Mouse (Mus musculus): ENCODE data around the gene Gzmb. TPM values are rescaled to one million over a fixed set of nuclear protein-coding genes. Genes with fewer than 3 reads are reported as not detected.
A peak's percentile ranks its signal among the peaks of the same experiment; 100 is the strongest.
"Not testable (repeated sequence)": the region's sequence is repeated elsewhere in the genome, so short reads cannot be mapped to it uniquely, and the experiment has no call there.

Gene Gzmb
- 1.2 and 2.2 TPM in 2 replicates for polyA plus RNA-seq (2012; rRNA removed)

- H3K4me1 ChIP-seq (replicated peaks; ENCODE audit: control insufficient read depth, insufficient read depth, low read length), result no peaks in the 10 kb centered on the region
- no peaks in the 10 kb centered on the region for H3K27me3 ChIP-seq (ENCODE audit: control insufficient read depth, insufficient read depth, low read length)
- TF ChIP-seq CTCF (IDR thresholded peaks at IDR 0.05; ENCODE audit: borderline replicate concordance, control insufficient read depth, extremely low read depth, insufficient read depth, low read length, poor library complexity) (no peak), POLR2A (IDR thresholded peaks at IDR 0.05; ENCODE audit: control insufficient read depth, extremely low read depth, insufficient read depth, low read length, poor library complexity) (no peak)
- no peaks in the 10 kb centered on the region for H3K36me3 ChIP-seq (ENCODE audit: control insufficient read depth, insufficient read depth, low read length)
- H3K27ac ChIP-seq (ENCODE audit: control insufficient read depth, insufficient read depth, low read length), result no peak within 1 kb of the TSS
- H3K4me3 ChIP-seq (ENCODE audit: control insufficient read depth, insufficient read depth, low read length), result no peak within 1 kb of the TSS
- WGBS, result 54% methylated on average over 5 of the region's 5 CpGs
- no peak for DNase-seq
These were observed at the start of gene Gzmb for GRCm38 (mm10) chr14:56262153-56262552. TSS of gene Gzmb (minus strand) at chr14:56262260.

GRCm38 (mm10) chr14:56311801-56312200 is 49.7 kb upstream of the Gzmb start:
- DNase-seq; H3K27ac ChIP-seq (ENCODE audit: control insufficient read depth, insufficient read depth, low read length): not testable (repeated sequence)

GRCm38 (mm10) chr14:56310238-56310637 is 48.2 kb upstream of the Gzmb start:
- Histone ChIP-seq H3K36me3 (ENCODE audit: control insufficient read depth, insufficient read depth, low read length) (no peaks in the 10 kb centered on the region), H3K27ac (ENCODE audit: control insufficient read depth, insufficient read depth, low read length) (no peak overlapping the region), H3K27me3 (ENCODE audit: control insufficient read depth, insufficient read depth, low read length) (no peaks in the 10 kb centered on the region), H3K4me1 (replicated peaks; ENCODE audit: control insufficient read depth, insufficient read depth, low read length) (no peaks in the 10 kb centered on the region), H3K4me3 (ENCODE audit: control insufficient read depth, insufficient read depth, low read length) (no peak overlapping the region)
- WGBS, result 87% methylated on average over 9 of the region's 9 CpGs
- no peak for TF ChIP-seq POLR2A (IDR thresholded peaks at IDR 0.05; ENCODE audit: control insufficient read depth, extremely low read depth, insufficient read depth, low read length, poor library complexity)
- no peak for TF ChIP-seq CTCF (IDR thresholded peaks at IDR 0.05; ENCODE audit: borderline replicate concordance, control insufficient read depth, extremely low read depth, insufficient read depth, low read length, poor library complexity)
- no peak for DNase-seq

More at GRCm38 (mm10) chr14:56311801-56312200, 49.7 kb upstream of the Gzmb start:
- not testable (repeated sequence) for H3K4me1 ChIP-seq (replicated peaks; ENCODE audit: control insufficient read depth, insufficient read depth, low read length); H3K4me3 ChIP-seq (ENCODE audit: control insufficient read depth, insufficient read depth, low read length); H3K36me3 ChIP-seq (ENCODE audit: control insufficient read depth, insufficient read depth, low read length); H3K27me3 ChIP-seq (ENCODE audit: control insufficient read depth, insufficient read depth, low read length)

- H3K27me3 ChIP-seq (ENCODE audit: control insufficient read depth, insufficient read depth, low read length), result no peaks in the 10 kb centered on the region
- no peak overlapping the region for H3K27ac ChIP-seq (ENCODE audit: control insufficient read depth, insufficient read depth, low read length)
- WGBS, result 0% methylated on average over 4 of the region's 4 CpGs
- peak; percentile 14 for DNase-seq
- no peak for TF ChIP-seq POLR2A (IDR thresholded peaks at IDR 0.05; ENCODE audit: control insufficient read depth, extremely low read depth, insufficient read depth, low read length, poor library complexity)
- TF ChIP-seq CTCF (IDR thresholded peaks at IDR 0.05; ENCODE audit: borderline replicate concordance, control insufficient read depth, extremely low read depth, insufficient read depth, low read length, poor library complexity), result no peak
- no peaks in the 10 kb centered on the region for H3K36me3 ChIP-seq (ENCODE audit: control insufficient read depth, insufficient read depth, low read length)
- no peak overlapping the region for H3K4me3 ChIP-seq (ENCODE audit: control insufficient read depth, insufficient read depth, low read length)
- no peaks in the 10 kb centered on the region; the same call in 1 of the 2 replicates for H3K4me1 ChIP-seq (replicated peaks; ENCODE audit: control insufficient read depth, insufficient read depth, low read length)
These were observed 42.1 kb upstream of the Gzmb start for GRCm38 (mm10) chr14:56304149-56304548.

- no peak for DNase-seq
- H3K4me3 ChIP-seq (ENCODE audit: control insufficient read depth, insufficient read depth, low read length), result no peak overlapping the region
- WGBS, result 39% methylated on average over 10 of the region's 10 CpGs
- H3K4me1 ChIP-seq (replicated peaks; ENCODE audit: control insufficient read depth, insufficient read depth, low read length), result peaks cover under 1% of the 10 kb centered on the region; the same call in 1 of the 2 replicates
- H3K27ac ChIP-seq (ENCODE audit: control insufficient read depth, insufficient read depth, low read length), result no peak overlapping the region
- TF ChIP-seq POLR2A (IDR thresholded peaks at IDR 0.05; ENCODE audit: control insufficient read depth, extremely low read depth, insufficient read depth, low read length, poor library complexity) (no peak), CTCF (IDR thresholded peaks at IDR 0.05; ENCODE audit: borderline replicate concordance, control insufficient read depth, extremely low read depth, insufficient read depth, low read length, poor library complexity) (no peak)
- no peaks in the 10 kb centered on the region for H3K36me3 ChIP-seq (ENCODE audit: control insufficient read depth, insufficient read depth, low read length)
- no peaks in the 10 kb centered on the region for H3K27me3 ChIP-seq (ENCODE audit: control insufficient read depth, insufficient read depth, low read length)
These were observed 41.5 kb upstream of the Gzmb start for GRCm38 (mm10) chr14:56303506-56304025.

GRCm38 (mm10) chr14:56302091-56302490 is 40.0 kb upstream of the Gzmb start:
- peaks cover 8% of the 10 kb centered on the region for H3K4me1 ChIP-seq (replicated peaks; ENCODE audit: control insufficient read depth, insufficient read depth, low read length)
- TF ChIP-seq CTCF (IDR thresholded peaks at IDR 0.05; ENCODE audit: borderline replicate concordance, control insufficient read depth, extremely low read depth, insufficient read depth, low read length, poor library complexity), result no peak
- TF ChIP-seq POLR2A (IDR thresholded peaks at IDR 0.05; ENCODE audit: control insufficient read depth, extremely low read depth, insufficient read depth, low read length, poor library complexity), result no peak
- H3K4me3 ChIP-seq (ENCODE audit: control insufficient read depth, insufficient read depth, low read length), result no peak overlapping the region
- H3K36me3 ChIP-seq (ENCODE audit: control insufficient read depth, insufficient read depth, low read length), result no peaks in the 10 kb centered on the region
- H3K27ac ChIP-seq (ENCODE audit: control insufficient read depth, insufficient read depth, low read length), result no peak overlapping the region
- no peak for DNase-seq
- no peaks in the 10 kb centered on the region for H3K27me3 ChIP-seq (ENCODE audit: control insufficient read depth, insufficient read depth, low read length)
- WGBS, result 93% methylated on average over 3 of the region's 3 CpGs

- peak overlapping the region; percentile 92 for H3K27ac ChIP-seq (ENCODE audit: control insufficient read depth, insufficient read depth, low read length)
- peak; percentile 70 for DNase-seq
- TF ChIP-seq CTCF (IDR thresholded peaks at IDR 0.05; ENCODE audit: borderline replicate concordance, control insufficient read depth, extremely low read depth, insufficient read depth, low read length, poor library complexity) (no peak), POLR2A (IDR thresholded peaks at IDR 0.05; ENCODE audit: control insufficient read depth, extremely low read depth, insufficient read depth, low read length, poor library complexity) (no peak)
- WGBS, result 18% methylated on average over 5 of the region's 5 CpGs
- H3K36me3 ChIP-seq (ENCODE audit: control insufficient read depth, insufficient read depth, low read length), result no peaks in the 10 kb centered on the region
- no peaks in the 10 kb centered on the region for H3K27me3 ChIP-seq (ENCODE audit: control insufficient read depth, insufficient read depth, low read length)
- H3K4me1 ChIP-seq (replicated peaks; ENCODE audit: control insufficient read depth, insufficient read depth, low read length), result peaks cover 20% of the 10 kb centered on the region
- no peak overlapping the region for H3K4me3 ChIP-seq (ENCODE audit: control insufficient read depth, insufficient read depth, low read length)
These were observed 34.7 kb upstream of the Gzmb start for GRCm38 (mm10) chr14:56296786-56297185.

Measured in thymus, adult 2 months (tissue).